Mouse (Mus musculus) olfactory bulb, adult 2 months (tissue): ENCODE data around the gene Fhad1.

Experiments used
- CTCF ChIP-seq: fragments of 200-500 bp; IDR thresholded peaks from 2 replicates; pipeline ENCODE4 v1.5.1; 2012; ENCODE audit warnings: low read depth, mild to moderate bottlenecking, low read length, moderate library complexity; ENCODE audit not compliant: insufficient read depth
- POLR2A ChIP-seq: fragments of 200-500 bp; IDR thresholded peaks from 2 replicates; pipeline ENCODE4 v1.6.1; 2012; ENCODE audit warnings: mild to moderate bottlenecking, low read depth, low read length, moderate library complexity; ENCODE audit not compliant: insufficient read depth

DNA sequence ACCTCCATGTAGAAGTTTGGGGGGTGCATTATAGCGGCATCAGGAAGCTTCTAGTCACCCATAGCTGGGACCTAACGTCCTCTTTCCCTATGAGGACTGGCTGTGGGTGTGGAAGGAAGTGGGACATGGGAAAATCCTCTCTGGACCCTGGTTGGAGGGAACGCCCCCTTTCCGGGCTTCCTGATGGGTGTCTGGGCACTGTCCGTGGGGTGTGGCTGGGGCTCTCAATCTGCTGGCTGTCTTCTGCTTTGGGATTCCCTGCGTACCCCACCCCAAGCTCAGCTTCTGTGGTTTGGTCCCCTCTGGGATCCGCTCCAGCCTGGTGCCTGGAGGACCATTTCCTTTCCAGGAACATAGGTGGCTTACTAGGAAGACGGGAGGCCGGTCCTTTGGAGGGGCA lies 141.9 kb downstream of the Fhad1 start:
- no peak for TF ChIP-seq CTCF
- TF ChIP-seq POLR2A = no peak
